Mouse (Mus musculus) small intestine, adult 2 months (tissue): Measurements from ENCODE around the gene Kif26a.

Source experiments
- CTCF ChIP-seq: fragments of 200-500 bp; IDR thresholded peaks from 2 replicates; pipeline ENCODE4 v1.5.1; 2012; ENCODE audit warnings: low read depth, mild to moderate bottlenecking, control low read depth, inconsistent platforms, low read length, moderate library complexity, mixed read lengths; ENCODE audit not compliant: insufficient replicate concordance, insufficient read length; ENCODE audit errors: extremely low read depth
- POLR2A ChIP-seq: fragments of 200-500 bp; IDR thresholded peaks from 2 replicates; pipeline ENCODE4 v1.6.1; 2012; ENCODE audit warnings: low read depth, mild to moderate bottlenecking, control low read depth, inconsistent platforms, low read length, moderate library complexity

DNA sequence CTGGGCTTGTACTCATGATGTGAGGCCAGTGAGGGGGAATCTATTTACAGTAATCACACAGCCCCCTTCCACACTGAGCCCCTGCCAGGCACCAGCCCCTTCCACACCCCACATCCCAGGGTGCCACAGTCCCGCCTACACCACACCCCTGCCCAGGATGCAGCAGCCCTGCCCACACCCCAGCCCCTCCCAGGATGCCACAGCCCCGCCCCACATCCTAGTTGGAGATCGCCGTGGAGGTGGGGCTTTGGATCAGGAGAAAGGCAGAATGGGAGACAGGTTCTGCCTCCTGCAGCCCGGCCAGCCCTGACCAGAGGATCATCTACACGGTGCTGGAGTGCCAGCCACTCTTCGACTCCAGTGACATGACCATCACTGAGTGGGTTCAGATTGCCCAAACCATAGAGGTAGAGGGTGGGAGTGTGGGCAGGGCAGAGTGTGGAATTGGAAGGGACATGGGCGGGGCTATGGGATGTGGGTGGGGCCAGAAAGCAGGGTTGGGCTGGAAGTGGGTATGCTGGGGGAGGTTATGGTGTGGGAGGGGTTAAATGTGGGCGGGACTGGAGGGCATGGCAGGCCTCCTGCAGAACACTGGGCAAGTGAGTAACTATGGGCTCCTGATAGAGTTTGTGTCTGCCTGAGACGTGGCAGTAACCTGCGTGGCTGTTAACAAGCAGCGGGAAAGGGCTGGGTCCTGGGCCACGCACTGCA, 33.2 kb upstream of the Kif26a start:
- TF ChIP-seq CTCF (no peak), POLR2A (no peak)
